Mouse (Mus musculus) heart, postnatal 10 days (tissue): ENCODE data around the gene Nktr. TPM values are rescaled to one million over a fixed set of nuclear protein-coding genes. Genes with fewer than 3 reads are reported as not detected.

Experiments used
- DNase-seq, 2 experiments: peaks; one replicate each; pipeline ENCODE4 v3.0.0; 2021
- intact Hi-C: fragments of 180-260 bp; cut with DNase I; formaldehyde crosslinking; loops from one replicate; pipeline ENCODE4 v1.15.1; 2025
- total RNA-seq, 2 experiments: library from RNA; stranded (reverse); gene quantifications; 2 replicates each; pipeline ENCODE4 v1.2.3; 2021

Nktr gene
- total RNA-seq, 2 experiments from 2014 or later = 46.9 to 47.7 TPM

- intact Hi-C loops = loop anchor here (5.0 kb wide), 1 partner anchor 818 kb away; no protein-coding TSS in a partner anchor
- no peak for DNase-seq
Measured at GRCm38 (mm10) chr9:121798887-121799520, 80.0 kb downstream of the Nktr start.

DNA sequence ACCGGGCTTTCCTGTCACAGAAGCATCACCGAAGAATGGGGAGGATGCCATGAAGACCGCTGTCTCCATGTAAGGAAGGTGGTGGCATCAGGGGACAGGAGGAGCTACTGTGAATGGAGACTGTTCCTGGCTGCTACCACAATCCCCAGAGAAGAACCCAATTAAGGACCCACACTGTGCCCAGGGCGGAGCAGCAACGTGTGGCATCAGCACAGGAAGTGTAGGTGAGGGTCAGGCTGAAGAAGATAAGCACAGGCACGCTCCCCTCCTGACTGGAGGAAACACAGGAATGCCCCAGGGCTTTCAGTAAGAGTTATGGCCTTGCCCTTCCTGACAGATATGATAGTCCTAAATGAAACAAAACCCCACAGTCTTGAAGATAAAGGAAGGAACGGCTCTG lies 83.8 kb downstream of the Nktr start:
- DNase-seq = no peak
- intact Hi-C loops = no loop called here

Other genes starting within 250 kb of the Nktr start
- gene Cck, start 223.5 kb upstream of the Nktr start, total RNA-seq = under 1 TPM in 1 of 2 experiments, not detected in 1; 0.42 TPM
- not detected for gene Lyzl4, start 77.1 kb upstream of the Nktr start, total RNA-seq
- under 1 TPM; 0.86 to 0.89 TPM for gene Vipr1, start 76.5 kb upstream of the Nktr start, total RNA-seq
- 1 to 10 TPM; 3.3 to 5.7 TPM for gene Sec22c, start 13.7 kb upstream of the Nktr start, total RNA-seq
- gene Ss18l2, start 8.8 kb upstream of the Nktr start, total RNA-seq = 100 to 1,000 TPM; 133 to 136 TPM
- gene Zfp651, start 40.2 kb downstream of the Nktr start, total RNA-seq = 10 to 100 TPM; 89.0 to 98.3 TPM
- gene Klhl40, start 58.4 kb downstream of the Nktr start, total RNA-seq = 10 to 100 TPM; 10.4 to 10.7 TPM
- gene Hhatl, start 73.3 kb downstream of the Nktr start, total RNA-seq = 100 to 1,000 TPM; 111 to 112 TPM
- gene Ccdc13, start 120.3 kb downstream of the Nktr start, total RNA-seq = not detected
- gene Higd1a, start 139.2 kb downstream of the Nktr start, total RNA-seq = 100 to 1,000 TPM; 181 to 183 TPM
- gene Ackr2, start 179.2 kb downstream of the Nktr start, total RNA-seq = 1 to 10 TPM; 3.2 to 3.9 TPM
- gene Cyp8b1, start 197.1 kb downstream of the Nktr start, total RNA-seq = not detected
- gene Fam198a, start 231.8 kb downstream of the Nktr start, total RNA-seq = 1 to 10 TPM; 2.2 to 2.6 TPM